Mouse (Mus musculus): ENCODE results near the gene Olfr1471. TPM values are rescaled to one million over a fixed set of nuclear protein-coding genes. Genes with fewer than 3 reads are reported as not detected.

The Olfr1471 gene
- not detected in 2 replicates for polyA plus RNA-seq (2012)

GRCm38 (mm10) chr19:13443109-13443508, at the start of gene Olfr1471:
Gene Olfr1471, plus strand, starts transcription at chr19:13443409.

GRCm38 (mm10) chr19:13407549-13407948, 35.7 kb upstream of the Olfr1471 start, which contains the start of gene Olfr1469:
Gene Olfr1469, plus strand, starts transcription at chr19:13407849.

GRCm38 (mm10) chr19:13455986-13456385, 12.8 kb downstream of the Olfr1471 start, which contains the start of gene Olfr1472:
Gene Olfr1472, minus strand, starts transcription at chr19:13456086.

GRCm38 (mm10) chr19:13469265-13469664, 26.1 kb downstream of the Olfr1471 start, which contains the start of gene Olfr1474:
Gene Olfr1474, plus strand, starts transcription at chr19:13469565.

GRCm38 (mm10) chr19:13480096-13480495, 36.9 kb downstream of the Olfr1471 start, which contains the start of gene Olfr1475:
Gene Olfr1475, minus strand, starts transcription at chr19:13480196.

GRCm38 (mm10) chr19:13500246-13500645, 57.0 kb downstream of the Olfr1471 start, which contains the start of gene Olfr1477:
Gene Olfr1477, plus strand, starts transcription at chr19:13500546.

Other genes starting within 250 kb of the Olfr1471 start
- gene Olfr1463, start 212.1 kb upstream of the Olfr1471 start, polyA plus RNA-seq (2012) = not detected in 2 replicates
- gene Olfr1465, start 127.9 kb upstream of the Olfr1471 start, polyA plus RNA-seq (2012) = not detected in 2 replicates
- gene Olfr1466, start 104.5 kb upstream of the Olfr1471 start, polyA plus RNA-seq (2012) = not detected in 2 replicates
- gene Olfr1467, start 81.2 kb upstream of the Olfr1471 start, polyA plus RNA-seq (2012) = 0.04 and 0.11 TPM in 2 replicates
- gene Olfr1469, start 35.6 kb upstream of the Olfr1471 start, polyA plus RNA-seq (2012) = not detected in 2 replicates
- gene Olfr1472, start 12.7 kb downstream of the Olfr1471 start, polyA plus RNA-seq (2012) = not detected in 2 replicates
- not detected in 2 replicates for gene Olfr1474, start 26.2 kb downstream of the Olfr1471 start, polyA plus RNA-seq (2012)
- not detected in 2 replicates for gene Olfr1475, start 36.8 kb downstream of the Olfr1471 start, polyA plus RNA-seq (2012)
- 0.03 TPM in 1 of 2 replicates, not detected in the other for gene Olfr1477, start 57.1 kb downstream of the Olfr1471 start, polyA plus RNA-seq (2012)
- gene Olfr1480, start 84.5 kb downstream of the Olfr1471 start, polyA plus RNA-seq (2012) = not detected in 2 replicates
- gene Olfr1484, start 140.1 kb downstream of the Olfr1471 start, polyA plus RNA-seq (2012) = not detected in 2 replicates
- not detected in 2 replicates for gene Olfr1487, start 174.0 kb downstream of the Olfr1471 start, polyA plus RNA-seq (2012)
- gene Olfr1489, start 188.2 kb downstream of the Olfr1471 start, polyA plus RNA-seq (2012) = 0.01 TPM in 1 of 2 replicates, not detected in the other
- not detected in 2 replicates for gene Olfr1490, start 207.7 kb downstream of the Olfr1471 start, polyA plus RNA-seq (2012)